Mouse (Mus musculus): ENCODE measurements around the gene Raph1.

Gene Raph1

DNA sequence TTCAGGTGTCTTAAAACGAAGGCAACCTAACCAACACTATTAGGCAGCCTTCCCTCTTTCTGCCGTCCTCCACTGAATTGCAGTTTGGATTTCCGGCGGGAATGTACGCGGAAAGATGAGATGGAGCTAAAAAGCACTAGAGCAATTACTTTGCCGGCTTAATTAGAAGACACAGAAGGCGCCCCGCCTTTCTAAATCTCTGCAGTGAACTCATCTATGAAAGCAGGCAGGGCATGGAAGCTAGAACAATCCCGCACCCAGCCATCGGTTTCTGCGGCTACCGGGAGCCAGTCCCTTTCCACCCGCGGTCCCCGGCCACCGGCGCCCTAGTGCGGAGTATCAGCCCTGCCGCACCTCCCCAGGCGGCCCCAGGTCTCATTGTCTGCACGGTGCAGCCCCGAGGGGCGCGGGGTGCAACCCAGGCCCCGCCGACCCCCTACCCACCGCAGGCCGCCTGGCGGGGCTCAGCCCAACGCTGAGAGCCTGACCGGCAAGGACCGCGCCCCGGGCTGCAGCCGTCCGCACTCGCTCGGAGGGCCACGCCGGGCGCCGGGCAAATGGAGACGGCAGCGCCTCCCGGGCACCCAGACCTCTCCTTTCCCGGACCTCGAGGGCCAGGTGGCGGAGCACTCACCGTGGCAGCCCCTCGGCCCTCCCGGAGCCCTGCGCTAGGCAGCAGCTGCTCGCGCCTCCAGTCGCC is 823 bp downstream of the Raph1 start:
- in situ Hi-C loops (cut with MboI, MseI): loop anchor here (10.0 kb wide), 3 partner anchors 299 to 379 kb away; no protein-coding TSS in a partner anchor

DNA sequence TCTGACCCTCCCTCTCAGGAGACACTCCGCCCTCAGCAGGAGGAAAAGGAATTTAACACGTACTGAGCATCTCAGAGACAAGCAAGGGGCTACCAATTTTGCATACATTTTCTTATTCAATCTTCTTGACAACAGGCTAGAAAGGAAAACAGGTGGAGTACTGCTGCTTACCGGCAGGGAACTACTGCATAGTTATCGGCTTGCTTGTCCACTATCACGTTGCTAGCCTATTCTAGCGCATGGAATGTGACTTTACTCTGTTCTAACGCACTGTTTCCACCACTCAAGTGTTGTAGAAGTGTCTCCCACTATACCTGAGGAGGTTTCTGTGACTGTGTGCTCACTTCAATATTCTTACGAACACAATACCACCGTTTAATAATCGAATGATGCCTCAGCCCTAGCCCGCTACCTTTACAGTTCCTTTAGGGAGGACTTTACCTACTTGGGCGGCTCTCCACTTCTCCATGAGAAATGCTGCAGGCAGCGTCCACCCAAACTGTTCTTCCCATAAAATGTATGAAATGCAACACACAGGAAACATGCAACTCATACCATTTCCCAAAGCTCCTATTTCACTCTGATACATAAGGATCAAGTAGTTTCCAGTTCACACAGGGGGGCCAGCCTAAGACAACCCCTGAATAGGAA is 1.5 kb downstream of the Raph1 start:
- in situ Hi-C loops (cut with MboI, MseI): loop anchor here (10.0 kb wide), 3 partner anchors 299 to 379 kb away; no protein-coding TSS in a partner anchor

DNA sequence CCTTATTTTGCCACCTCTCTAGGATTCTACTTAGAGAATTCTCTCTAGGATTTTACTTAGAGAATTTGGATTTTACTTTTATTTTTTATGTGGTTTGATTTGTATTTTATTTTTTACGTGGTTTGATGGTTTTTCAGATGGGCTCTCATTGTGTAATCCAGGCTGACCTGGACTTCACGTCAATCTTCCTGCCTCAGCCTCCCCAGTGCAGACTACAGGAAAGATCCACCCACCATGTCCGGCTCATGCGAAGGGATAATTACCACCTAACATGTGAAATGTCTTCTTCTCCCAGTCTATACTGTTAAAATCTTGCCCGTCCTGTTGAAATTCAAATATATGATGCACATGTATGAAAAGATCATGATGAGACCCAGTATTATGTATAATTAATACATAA is 2.2 kb downstream of the Raph1 start:
- in situ Hi-C loops (cut with MboI, MseI): loop anchor here (10.0 kb wide), 3 partner anchors 300 to 380 kb away; no protein-coding TSS in a partner anchor

DNA sequence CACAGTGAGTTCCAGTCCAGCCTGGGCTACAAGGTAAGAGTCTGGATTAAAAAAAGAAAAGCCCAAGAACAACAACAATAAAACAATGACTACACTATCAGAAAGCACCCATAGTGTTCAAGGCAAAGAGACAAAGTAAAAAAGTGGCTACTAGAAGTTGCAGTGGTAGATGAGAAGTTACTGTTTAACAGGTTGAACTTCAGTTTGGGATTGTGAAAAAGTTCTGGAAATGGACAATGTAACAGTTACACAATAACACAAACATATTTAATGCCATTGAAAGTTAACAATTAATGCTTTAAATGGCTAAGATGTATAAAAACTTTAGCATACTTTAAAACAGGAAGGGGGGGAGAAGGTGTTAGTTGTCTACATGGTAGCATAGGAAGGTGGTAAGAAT is 3.9 kb downstream of the Raph1 start:
- in situ Hi-C loops (cut with MboI, MseI): loop anchor here (10.0 kb wide), 3 partner anchors 302 to 382 kb away; no protein-coding TSS in a partner anchor

DNA sequence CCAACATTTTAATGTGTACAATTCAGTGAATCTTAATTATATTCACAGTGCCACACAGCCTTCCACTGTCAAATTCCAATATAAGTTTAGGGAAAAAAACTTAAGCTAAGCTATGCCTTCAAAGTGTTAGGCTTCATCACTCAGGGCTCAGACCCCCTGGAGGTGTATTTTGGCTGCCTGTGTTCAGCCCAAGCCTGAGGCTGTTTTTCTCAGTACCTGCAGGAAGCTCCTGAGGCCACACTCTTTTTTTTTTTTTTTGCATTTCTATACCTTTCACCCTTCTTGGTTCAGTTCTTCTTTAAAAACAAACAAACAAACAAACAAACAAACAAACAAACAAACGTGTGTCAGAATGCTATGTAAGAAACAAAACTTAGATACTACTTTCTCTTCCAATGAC is 23.2 kb downstream of the Raph1 start:
- in situ Hi-C loops (cut with MboI, MseI): no loop called here

DNA sequence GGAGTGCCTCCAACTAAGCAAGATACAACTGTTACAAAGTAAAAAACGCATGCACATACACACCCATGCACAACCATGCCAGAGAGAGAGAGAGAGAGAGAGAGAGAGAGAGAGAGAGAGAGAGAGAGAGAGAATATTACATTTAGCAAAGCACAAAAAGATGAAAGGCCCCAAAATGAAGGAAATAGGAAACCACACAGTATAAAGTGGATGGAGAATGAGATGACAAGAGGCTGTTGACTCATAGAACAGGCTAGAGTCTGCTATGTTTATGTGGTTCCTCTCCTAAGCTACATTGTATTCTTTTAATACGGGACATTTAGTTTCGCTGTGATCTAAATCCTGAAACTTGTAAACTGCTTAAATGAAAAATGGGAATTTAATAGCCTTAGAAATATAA is 27.6 kb downstream of the Raph1 start:
- in situ Hi-C loops (cut with MboI, MseI): loop anchor here in 1 of 2 experiments (10.0 kb wide), 1 partner anchor 426 kb away; no protein-coding TSS in a partner anchor

GRCm38 (mm10) chr1:60534932-60535331 is 32.0 kb downstream of the Raph1 start:
- in situ Hi-C loops (cut with MboI, MseI): loop anchor here in 1 of 2 experiments (10.0 kb wide), 1 partner anchor 430 kb away; no protein-coding TSS in a partner anchor

DNA sequence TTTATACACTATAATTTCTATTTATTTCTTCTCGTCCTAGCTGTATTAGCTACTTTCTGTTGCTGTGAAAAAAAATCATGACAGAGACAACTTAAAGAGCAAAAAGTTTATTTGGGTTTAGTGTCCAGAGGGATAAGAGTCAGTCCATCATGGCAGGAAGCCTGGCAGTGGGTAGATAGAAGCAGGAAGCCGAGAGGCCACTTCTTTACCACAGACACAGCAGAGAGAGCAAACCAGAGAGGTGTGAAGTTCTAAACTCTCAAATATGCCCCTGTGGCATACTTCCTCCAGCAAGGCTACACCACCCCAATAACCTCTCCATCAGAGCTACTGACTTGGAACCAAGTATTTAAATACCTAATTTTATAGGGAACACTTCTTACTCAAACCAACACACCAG is 36.3 kb downstream of the Raph1 start:
- in situ Hi-C loops (cut with MboI, MseI): loop anchor here in 1 of 2 experiments (10.0 kb wide), 1 partner anchor 434 kb away; no protein-coding TSS in a partner anchor

DNA sequence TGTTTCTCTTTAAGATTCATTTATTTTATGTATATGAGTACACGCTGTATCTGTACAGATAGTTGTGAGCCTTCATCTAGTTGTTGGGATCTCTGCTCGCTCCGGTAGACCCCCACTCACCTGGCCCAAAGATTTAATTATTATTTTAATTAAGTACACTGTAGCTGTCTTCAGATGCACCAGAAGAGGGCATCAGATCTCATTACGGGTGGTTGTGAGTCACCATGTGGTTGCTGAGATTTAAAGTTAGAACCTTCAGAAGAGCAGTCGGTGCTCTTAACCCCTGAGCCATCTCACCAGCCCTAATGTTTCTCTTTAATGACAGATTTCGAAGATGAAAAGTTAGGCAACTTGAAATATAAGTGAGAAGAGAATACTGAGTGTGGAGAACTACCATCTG is 36.8 kb downstream of the Raph1 start:
- in situ Hi-C loops (cut with MboI, MseI): loop anchor here in 1 of 2 experiments (10.0 kb wide), 1 partner anchor 435 kb away; no protein-coding TSS in a partner anchor

GRCm38 (mm10) chr1:60510584-60510983 is 56.3 kb downstream of the Raph1 start:
- in situ Hi-C loops (cut with MboI, MseI): no loop called here

- in situ Hi-C loops (cut with MboI, MseI): no loop called here
Measured at GRCm38 (mm10) chr1:60503456-60503855, 63.4 kb downstream of the Raph1 start.

DNA sequence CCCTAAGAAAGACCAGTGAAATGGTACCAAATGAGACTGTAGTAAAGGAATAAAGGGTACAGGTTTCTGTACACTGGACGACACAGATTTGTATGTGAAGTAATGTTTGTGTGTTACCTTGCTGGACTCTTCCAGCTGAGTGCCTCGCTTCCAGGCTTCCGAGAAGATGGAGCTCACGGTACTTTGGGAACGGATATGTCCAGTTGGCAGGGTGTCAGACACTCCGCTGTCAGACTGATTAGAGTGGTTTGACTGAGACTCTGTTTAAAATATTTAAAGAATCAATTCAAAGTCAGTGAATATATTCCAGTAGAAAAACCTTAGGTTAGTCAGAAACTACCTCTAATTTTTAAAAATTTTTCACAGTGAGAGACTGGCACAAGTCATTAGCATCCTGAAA is 73.5 kb downstream of the Raph1 start:
- in situ Hi-C loops (cut with MboI, MseI): no loop called here

DNA sequence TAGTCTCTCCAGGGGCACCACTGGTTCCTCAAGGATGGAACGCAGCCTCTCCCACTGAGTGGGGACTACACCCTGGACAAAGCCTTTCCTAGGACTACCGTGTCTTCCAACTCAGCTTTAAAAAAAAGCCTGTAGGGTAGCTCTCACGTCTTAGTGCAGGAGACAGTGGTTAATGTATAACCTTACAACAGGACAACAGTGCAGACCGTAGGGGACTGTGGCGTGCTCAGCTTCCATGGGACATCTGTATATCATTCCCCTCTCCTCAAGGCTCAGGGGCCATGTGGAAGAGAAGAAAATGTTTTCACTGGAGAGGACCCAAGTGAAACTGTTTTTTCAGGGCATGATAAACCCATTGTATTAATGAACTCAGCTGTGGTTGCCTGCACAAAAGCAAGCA is 74.5 kb downstream of the Raph1 start:
- in situ Hi-C loops (cut with MboI, MseI): no loop called here

DNA sequence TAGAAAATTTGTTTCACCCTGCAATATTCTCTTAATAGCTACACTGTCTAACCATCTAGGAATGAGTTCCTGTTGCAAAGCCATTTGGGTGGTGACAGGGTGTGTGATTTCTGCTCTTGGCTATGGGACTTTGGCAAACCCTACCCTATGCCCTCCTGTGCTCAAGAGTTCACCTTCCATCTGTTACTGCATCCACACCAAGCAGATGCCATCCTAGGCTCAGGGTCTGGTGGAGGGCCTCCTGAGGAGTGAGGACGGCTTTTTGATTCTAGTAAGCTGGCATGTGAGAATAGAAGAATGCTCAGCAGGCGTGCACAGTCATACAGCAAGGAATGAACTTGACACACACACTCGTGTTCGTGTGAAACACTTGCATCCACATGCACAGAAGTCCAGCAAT is 76.4 kb downstream of the Raph1 start:
- in situ Hi-C loops (cut with MboI, MseI): no loop called here

GRCm38 (mm10) chr1:60489660-60490059 is 77.2 kb downstream of the Raph1 start:
- in situ Hi-C loops (cut with MboI, MseI): loop anchor here in 1 of 2 experiments (5.0 kb wide), 1 partner anchor 33 kb away; no protein-coding TSS in a partner anchor

DNA sequence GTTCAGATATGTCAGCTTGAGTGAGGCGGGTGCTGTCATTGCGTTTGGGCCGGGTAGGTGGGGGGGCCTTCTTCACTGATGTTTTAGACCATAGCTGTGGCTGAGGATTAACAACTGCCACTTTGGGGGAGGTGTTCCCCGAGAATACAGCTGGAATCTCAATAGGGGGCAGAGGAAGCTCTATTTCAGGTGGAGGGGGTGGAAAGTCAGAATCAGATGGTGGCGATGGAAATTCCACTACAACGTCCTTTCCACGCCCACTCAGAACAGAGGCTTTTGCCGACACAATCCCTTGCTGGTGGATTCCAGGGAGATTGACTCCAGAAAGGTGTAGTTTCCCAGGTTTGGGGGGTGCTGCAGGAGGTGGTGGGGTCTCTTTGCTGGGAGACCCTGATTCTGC is 78.3 kb downstream of the Raph1 start:
- in situ Hi-C loops (cut with MboI, MseI): loop anchor here in 1 of 2 experiments (5.0 kb wide), 1 partner anchor 34 kb away; no protein-coding TSS in a partner anchor

GRCm38 (mm10) chr1:60485649-60486048 is 81.3 kb downstream of the Raph1 start:
- in situ Hi-C loops (cut with MboI, MseI): loop anchor here in 1 of 2 experiments (5.0 kb wide), 1 partner anchor 37 kb away; no protein-coding TSS in a partner anchor

DNA sequence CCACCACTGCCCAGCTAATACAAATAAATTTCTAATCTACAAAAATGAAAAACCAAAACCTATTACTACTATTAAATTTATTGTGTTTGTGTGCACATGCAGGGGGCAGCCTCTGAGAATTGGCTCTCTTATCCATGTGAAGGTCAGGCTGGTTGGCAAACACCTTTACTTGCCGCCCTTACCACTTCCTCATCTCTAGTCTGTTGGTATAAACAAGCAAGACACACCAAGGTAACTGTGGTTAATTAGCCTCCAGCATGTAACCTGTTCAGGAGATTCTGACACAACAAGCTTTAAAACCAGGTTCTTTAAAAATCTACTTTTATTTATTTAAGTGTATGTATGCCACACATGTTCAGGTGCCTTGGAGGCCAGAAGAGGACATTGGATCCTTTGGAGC is 84.0 kb downstream of the Raph1 start:
- in situ Hi-C loops (cut with MboI, MseI): no loop called here

GRCm38 (mm10) chr1:60481561-60481960 is 85.3 kb downstream of the Raph1 start:
- in situ Hi-C loops (cut with MboI, MseI): no loop called here

DNA sequence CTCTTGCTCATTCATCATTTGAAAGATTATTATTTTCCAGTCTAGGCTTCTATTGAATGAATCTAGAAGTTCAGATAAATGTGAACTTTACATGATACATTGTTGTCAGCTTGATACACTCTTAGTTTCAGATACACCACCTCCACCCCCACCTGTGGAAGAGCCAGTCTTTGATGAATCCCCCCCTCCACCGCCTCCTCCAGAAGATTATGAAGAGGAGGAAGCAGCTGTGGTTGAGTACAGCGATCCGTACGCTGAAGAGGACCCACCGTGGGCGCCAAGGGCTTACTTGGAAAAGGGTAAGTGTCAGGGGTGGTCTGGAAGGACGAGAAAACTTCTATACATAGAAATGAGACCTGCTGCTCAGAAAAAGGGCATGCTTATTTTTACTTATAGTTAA is 96.4 kb downstream of the Raph1 start:
- in situ Hi-C loops (cut with MboI, MseI): no loop called here

- in situ Hi-C loops (cut with MboI, MseI): no loop called here
Measured at GRCm38 (mm10) chr1:60469491-60469890, 97.4 kb downstream of the Raph1 start.

- in situ Hi-C loops (cut with MboI, MseI): no loop called here
Measured at GRCm38 (mm10) chr1:60460623-60461022, 106.3 kb downstream of the Raph1 start.

All from T-helper 17 cell (primary cell).